Mouse (Mus musculus) lung, adult 2 months (tissue): Measurements from ENCODE around the gene Kif3a.

Experiments used
- CTCF ChIP-seq: fragments of 200-500 bp; IDR thresholded peaks from 2 replicates; pipeline ENCODE4 v1.5.1; 2011; ENCODE audit warnings: mild to moderate bottlenecking, low read length, control low read depth; ENCODE audit not compliant: insufficient read depth
- POLR2A ChIP-seq: fragments of 200-500 bp; IDR thresholded peaks from 2 replicates; pipeline ENCODE4 v1.6.1; 2011; ENCODE audit warnings: low read depth, mild to moderate bottlenecking, control low read depth, low read length, borderline replicate concordance; ENCODE audit errors: extremely low read depth

DNA sequence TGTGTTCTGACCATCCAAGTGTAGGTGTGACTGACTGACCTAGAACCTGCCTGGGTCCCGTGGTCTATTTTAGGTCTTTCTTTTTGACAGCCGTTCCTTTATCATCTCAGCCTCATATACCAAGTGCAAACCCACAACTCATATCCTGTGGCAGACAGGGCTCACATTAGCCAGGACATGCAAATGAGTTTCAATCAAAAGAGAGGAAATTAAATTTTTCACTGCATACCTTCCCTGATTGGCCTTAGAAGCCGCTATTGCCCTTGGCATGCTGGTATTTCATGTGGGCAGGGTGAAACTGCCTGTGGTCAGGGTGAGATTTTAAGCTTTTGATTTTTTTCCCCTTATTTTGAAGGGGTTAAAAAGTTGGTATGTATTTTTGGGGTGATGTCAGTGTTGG lies 42.5 kb downstream of the Kif3a start:
- TF ChIP-seq POLR2A (no peak), CTCF (no peak)
